Mouse (Mus musculus) liver, postnatal 0 days (tissue): ENCODE measurements around the gene Wdr1. TPM values are rescaled to one million over a fixed set of nuclear protein-coding genes. Genes with fewer than 3 reads are reported as not detected.

Experiments
- ATAC-seq: fragments of 200-750 bp; cut with Nextera tagmentation; 2 replicates; pipeline ENCODE4 v1.8.0; 2017; ENCODE audit warnings: mild to moderate bottlenecking, moderate library complexity
- DNase-seq: peaks from one replicate; pipeline ENCODE4 v3.0.0-alpha.2; 2016
- H3K27ac ChIP-seq: fragments of 300-500 bp; sonication (generic); 2 replicates; pipeline ENCODE4 v1.5.1; 2014; ENCODE audit warnings: antibody characterized with exemption, moderate library complexity, mild to moderate bottlenecking, low read depth
- H3K27me3 ChIP-seq: fragments of 300-500 bp; sonication (generic); 2 replicates; pipeline ENCODE4 v1.6.1; 2014; ENCODE audit warnings: low read length, control low read depth, mixed read lengths; ENCODE audit not compliant: insufficient read depth
- H3K36me3 ChIP-seq: fragments of 300-500 bp; sonication (generic); replicated peaks from 2 replicates; pipeline ENCODE4 v1.6.1; 2014; ENCODE audit warnings: mild to moderate bottlenecking, control low read depth, low read length, moderate library complexity, mixed read lengths; ENCODE audit not compliant: insufficient read depth
- H3K4me1 ChIP-seq: fragments of 300-500 bp; sonication (generic); 2 replicates; pipeline ENCODE4 v1.6.1; 2014; ENCODE audit warnings: antibody characterized with exemption, mild to moderate bottlenecking, control low read depth; ENCODE audit not compliant: insufficient read depth
- H3K4me2 ChIP-seq: fragments of 300-500 bp; sonication (generic); 2 replicates; pipeline ENCODE4 v1.6.1; 2014; ENCODE audit warnings: low read depth, mild to moderate bottlenecking, low read length, moderate library complexity, mixed read lengths
- H3K4me3 ChIP-seq: fragments of 300-500 bp; sonication (generic); 2 replicates; pipeline ENCODE4 v1.5.1; 2014; ENCODE audit warnings: low read depth, low read length
- H3K9ac ChIP-seq: fragments of 300-500 bp; sonication (generic); replicated peaks from 2 replicates; pipeline ENCODE4 v1.6.1; 2014; ENCODE audit warnings: mild to moderate bottlenecking, moderate library complexity
- H3K9me3 ChIP-seq: fragments of 300-500 bp; sonication (generic); 2 replicates; pipeline ENCODE4 v1.6.1; 2016; ENCODE audit warnings: mild to moderate bottlenecking, control low read depth, low read length, mixed read lengths
- CTCF ChIP-seq: sonication (generic); IDR thresholded peaks from 2 replicates; pipeline ENCODE4 v1.5.1; 2016; ENCODE audit warnings: antibody characterized with exemption, low read depth
- EP300 ChIP-seq: IDR thresholded peaks from 2 replicates; pipeline ENCODE4 v1.6.1; 2016; ENCODE audit warnings: antibody characterized with exemption, low read depth, mild to moderate bottlenecking
- WGBS: fragments of 180-500 bp; shearing (Covaris S2); extraction: QIAGEN DNeasy Blood & Tissue Kit; methylation state at CpG from one replicate; pipeline ENCODE4 v1.1.7; 2014; ENCODE audit not compliant: insufficient replicate concordance; 5-methylcytosine and 5-hydroxymethylcytosine counted together
- polyA plus RNA-seq: library from polyadenylated mRNA; unstranded; fragments of >200 nt; fragmentation: Nextera tagmentation; extraction: Ambion mirVana; gene quantifications from 2 replicates; pipeline ENCODE4 v1.2.1, GENCODE M21; 2015

Gene Wdr1
- polyA plus RNA-seq, 1 experiment from 2014 or later: 60.7 TPM

DNA sequence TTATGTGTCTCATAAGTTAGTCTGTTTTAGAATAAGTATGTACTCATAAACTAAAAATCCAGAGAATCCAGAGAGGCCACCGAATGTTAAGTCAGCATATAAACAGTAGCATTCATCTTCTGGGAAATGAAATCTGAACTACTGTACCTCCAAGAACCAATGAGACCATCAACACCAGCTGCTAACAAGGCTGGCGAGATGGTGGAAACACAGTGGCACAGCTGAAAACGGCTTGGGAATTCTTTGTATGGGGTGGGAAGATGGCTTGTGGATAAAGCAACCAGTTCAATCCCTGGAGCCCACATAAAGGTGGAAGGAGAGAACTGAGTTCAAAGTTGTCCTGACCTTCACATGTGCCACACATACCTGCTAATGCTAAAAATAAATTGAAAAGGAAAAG lies 10.4 kb downstream of the Wdr1 start:
- no peak overlapping the region for H3K27ac ChIP-seq
- TF ChIP-seq CTCF (no peak), EP300 (no peak)
- no peaks in the 10 kb centered on the region for H3K9me3 ChIP-seq
- 77% methylated on average over 3 of the region's 3 CpGs for WGBS
- ATAC-seq (no peak), DNase-seq (no peak)
- H3K4me3 ChIP-seq: no peak overlapping the region
- no peak overlapping the region for H3K4me2 ChIP-seq
- H3K9ac ChIP-seq: no peak overlapping the region
- peaks cover 15% of the 10 kb centered on the region for H3K4me1 ChIP-seq
- no peaks in the 10 kb centered on the region for H3K27me3 ChIP-seq
- peaks cover 75% of the 10 kb centered on the region for H3K36me3 ChIP-seq

DNA sequence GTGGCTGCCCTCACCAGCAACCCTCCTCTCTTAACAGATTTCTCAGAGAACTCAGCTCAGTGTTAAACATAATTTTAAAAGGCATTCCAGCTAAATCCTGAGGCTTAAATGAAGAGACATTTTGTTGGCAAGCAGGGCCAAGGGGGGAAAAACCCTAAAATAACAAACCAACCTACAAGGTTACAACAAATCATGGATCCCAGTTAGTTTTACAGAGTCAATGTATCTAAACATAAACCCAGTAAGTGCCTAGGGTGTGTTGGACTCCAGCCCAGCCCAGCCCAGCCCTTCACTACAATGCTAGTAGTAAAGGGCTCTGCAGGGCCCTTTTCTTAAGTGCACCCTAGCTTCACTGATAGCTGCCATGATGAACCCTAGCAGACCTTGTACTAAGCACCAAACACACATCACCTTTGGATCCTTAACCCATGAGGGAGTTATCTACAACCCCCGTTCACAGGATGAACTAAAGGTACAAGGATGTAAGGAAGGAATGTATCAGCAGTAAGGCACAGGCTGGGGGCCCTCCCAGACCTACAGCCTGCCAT lies 12.7 kb downstream of the Wdr1 start:
- 67% methylated on average over 1 of the region's 1 CpGs for WGBS
- no peaks in the 10 kb centered on the region for H3K9me3 ChIP-seq
- ATAC-seq (no peak), DNase-seq (no peak)
- H3K27me3 ChIP-seq: no peaks in the 10 kb centered on the region
- H3K4me3 ChIP-seq: no peak overlapping the region
- H3K4me2 ChIP-seq: no peak overlapping the region
- H3K27ac ChIP-seq: peak overlapping the region; percentile 12; the same call in 1 of the 2 replicates
- no peak overlapping the region for H3K9ac ChIP-seq
- peaks cover 88% of the 10 kb centered on the region for H3K36me3 ChIP-seq
- peaks cover 5% of the 10 kb centered on the region; the same call in 1 of the 2 replicates for H3K4me1 ChIP-seq
- no peak for TF ChIP-seq EP300
- no peak for TF ChIP-seq CTCF

DNA sequence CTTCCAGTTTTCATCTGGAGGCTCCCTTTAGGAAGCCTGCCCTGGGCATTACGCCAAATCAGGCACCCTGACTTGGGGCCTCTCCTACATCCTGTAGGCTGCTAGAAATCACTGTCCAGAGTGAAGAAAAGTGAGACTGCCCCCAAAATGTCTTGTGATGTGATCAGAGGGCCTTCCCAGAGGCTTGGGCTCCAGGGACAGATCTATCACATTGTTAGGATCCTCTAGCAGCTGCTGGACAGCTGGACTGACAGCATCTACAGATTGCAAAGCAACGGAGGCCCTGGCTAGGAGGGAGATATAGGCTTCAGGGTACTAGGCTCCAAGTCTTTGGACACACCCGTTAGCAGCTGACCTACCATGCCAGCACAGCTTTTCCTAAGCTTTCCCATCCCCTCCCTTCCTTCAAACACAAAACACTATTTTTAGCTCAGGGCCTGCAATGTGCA lies 13.5 kb downstream of the Wdr1 start:
- DNase-seq (peak; percentile 38), ATAC-seq (no peak)
- Histone ChIP-seq H3K4me3 (no peak overlapping the region), H3K36me3 (peaks cover 90% of the 10 kb centered on the region), H3K4me1 (peaks cover 4% of the 10 kb centered on the region; the same call in 1 of the 2 replicates), H3K27me3 (no peaks in the 10 kb centered on the region), H3K9ac (no peak overlapping the region), H3K9me3 (no peaks in the 10 kb centered on the region), H3K4me2 (no peak overlapping the region), H3K27ac (peak overlapping the region; percentile 12; the same call in 1 of the 2 replicates)
- WGBS: 84% methylated on average over 3 of the region's 3 CpGs
- TF ChIP-seq EP300: no peak
- no peak for TF ChIP-seq CTCF

DNA sequence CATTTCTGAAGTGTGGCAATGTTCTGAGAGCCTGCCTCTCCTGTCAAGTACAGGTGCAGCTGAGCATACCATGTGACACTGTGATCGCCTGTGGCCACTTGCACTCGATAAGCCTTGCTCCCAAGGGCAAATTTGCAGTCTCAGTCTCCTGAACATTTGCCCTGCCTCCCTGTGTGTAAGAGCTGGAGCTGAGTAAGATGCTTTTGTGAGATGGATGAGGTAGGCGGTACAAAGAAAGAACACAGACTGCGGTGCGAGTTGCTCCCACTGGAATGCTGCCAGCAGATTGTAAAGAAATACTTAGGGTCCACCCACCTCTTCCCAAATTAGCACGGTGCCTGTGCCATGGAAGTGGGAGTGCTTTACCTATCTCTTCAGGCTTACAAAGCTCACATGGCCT lies 15.6 kb downstream of the Wdr1 start:
- Histone ChIP-seq H3K4me2 (no peak overlapping the region), H3K27me3 (no peaks in the 10 kb centered on the region), H3K36me3 (peaks cover 97% of the 10 kb centered on the region), H3K9ac (no peak overlapping the region), H3K9me3 (no peaks in the 10 kb centered on the region), H3K27ac (no peak overlapping the region), H3K4me1 (no peaks in the 10 kb centered on the region; the same call in 1 of the 2 replicates), H3K4me3 (no peak overlapping the region)
- no peak for DNase-seq
- ATAC-seq: no peak
- TF ChIP-seq EP300 (no peak), CTCF (no peak)
- WGBS: 82% methylated on average over 6 of the region's 6 CpGs

DNA sequence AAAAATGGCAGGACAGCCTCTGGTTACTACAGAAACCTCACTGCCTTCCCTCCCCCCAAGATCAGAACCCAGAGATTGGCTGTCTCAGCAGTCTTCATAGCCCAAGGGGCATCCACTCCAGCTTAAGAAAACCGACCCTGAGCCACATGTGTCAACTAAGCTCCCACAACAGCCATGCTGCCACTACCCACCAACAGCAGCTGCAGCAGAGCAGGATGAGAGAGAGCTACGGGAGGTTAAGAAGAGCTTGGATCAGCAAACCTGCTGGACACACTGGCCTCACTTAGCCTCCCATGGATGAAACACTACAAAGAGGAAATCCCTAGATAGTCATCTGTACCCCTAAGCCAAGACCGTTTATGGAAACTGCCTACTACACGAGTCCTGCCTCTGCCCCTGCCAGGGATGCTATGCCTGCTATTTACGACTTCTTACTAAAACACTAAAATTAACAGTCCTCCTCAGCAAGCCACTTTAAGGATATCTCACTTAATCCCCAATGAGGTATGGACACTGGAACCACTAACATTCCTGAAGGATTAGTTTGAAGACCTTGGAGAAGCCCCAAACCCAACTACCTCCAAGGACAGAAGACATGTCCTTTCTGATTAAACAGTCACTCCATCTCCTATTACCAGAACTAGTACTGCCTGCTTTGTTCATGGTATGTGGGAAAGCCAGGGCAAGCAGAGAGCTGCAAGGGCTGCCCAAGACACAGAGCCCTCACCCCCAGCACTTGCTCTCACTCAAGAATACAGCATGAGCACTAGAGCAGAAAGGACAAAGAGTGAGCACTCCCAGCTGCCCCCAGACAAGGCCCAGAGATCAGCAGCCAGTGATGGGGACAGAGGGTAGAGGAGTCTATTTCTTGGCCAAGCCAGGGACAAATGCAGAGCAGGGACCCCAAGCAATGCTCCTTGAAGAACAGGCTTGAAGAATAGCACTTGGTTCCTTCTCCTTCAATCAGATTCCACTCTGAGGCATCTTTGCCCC lies 18.3 kb downstream of the Wdr1 start:
- no peak for DNase-seq

More for the DNA sequence above, 18.3 kb downstream of the Wdr1 start:
- 64% methylated on average over 5 of the region's 5 CpGs for WGBS
- Histone ChIP-seq H3K4me3 (no peak overlapping the region), H3K4me1 (no peaks in the 10 kb centered on the region; the same call in 1 of the 2 replicates), H3K36me3 (peaks cover 97% of the 10 kb centered on the region), H3K27me3 (no peaks in the 10 kb centered on the region), H3K9me3 (no peaks in the 10 kb centered on the region), H3K27ac (no peak overlapping the region), H3K4me2 (no peak overlapping the region), H3K9ac (no peak overlapping the region)
- TF ChIP-seq CTCF (no peak), EP300 (no peak)
- no peak for ATAC-seq
